Mouse (Mus musculus): ENCODE results near the gene Dnajb2. TPM values are rescaled to one million over a fixed set of nuclear protein-coding genes. Genes with fewer than 3 reads are reported as not detected.

The Dnajb2 gene
- polyA plus RNA-seq, 1 experiment = 20.1 TPM

DNA sequence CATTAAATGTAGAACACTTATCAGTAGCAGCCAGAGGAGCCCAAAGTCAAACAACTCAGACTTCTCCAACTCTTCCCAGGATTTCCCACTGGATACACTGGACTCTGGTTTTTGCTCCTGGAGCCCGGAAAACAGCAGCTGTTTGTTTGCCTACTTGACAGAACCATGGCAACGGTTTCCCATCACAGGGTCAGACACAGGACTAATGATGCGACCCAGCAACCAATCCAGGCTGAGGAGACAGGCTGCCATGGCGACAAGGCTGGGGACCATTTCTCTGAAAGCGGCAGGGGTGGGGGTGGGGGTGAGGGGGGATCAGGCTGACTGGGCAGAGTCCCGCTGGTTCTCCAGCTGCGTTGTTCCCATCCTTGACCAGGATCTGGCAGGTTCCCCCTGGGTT is 53.2 kb downstream of the Dnajb2 start:
- 19% methylated on average over 7 of the region's 7 CpGs for WGBS
- DNase-seq (ENCODE audit: low read depth, low spot score) = no peak

DNA sequence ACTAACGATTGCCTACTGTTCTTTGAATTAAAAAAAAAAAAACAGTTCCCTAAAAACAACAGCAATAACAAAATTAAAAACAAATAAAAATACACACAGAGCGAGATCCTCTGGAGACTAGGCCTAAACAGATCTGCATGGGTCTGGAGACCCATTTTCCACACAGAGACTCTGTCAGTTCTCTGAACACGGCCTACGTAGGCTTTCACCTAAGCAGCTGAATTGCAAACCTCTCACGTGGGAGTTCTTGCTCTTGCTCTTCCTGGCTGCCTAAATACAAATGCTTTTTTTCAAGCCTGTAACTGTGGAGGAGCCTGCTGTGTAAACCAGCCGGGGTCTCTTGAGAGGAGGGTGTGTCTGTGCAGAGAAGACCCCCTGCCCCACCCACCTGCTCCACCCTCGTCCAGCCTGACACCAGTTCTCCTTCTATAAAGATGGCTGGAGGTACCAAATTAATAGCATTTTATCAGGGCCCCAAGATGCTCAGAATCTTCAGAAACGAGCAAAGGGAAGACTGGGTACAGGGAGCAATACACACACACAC is 53.8 kb downstream of the Dnajb2 start:
- no peak for DNase-seq (ENCODE audit: low read depth, low spot score)
- whole genome bisulfite sequencing = 56% methylated on average over 8 of the region's 8 CpGs

DNA sequence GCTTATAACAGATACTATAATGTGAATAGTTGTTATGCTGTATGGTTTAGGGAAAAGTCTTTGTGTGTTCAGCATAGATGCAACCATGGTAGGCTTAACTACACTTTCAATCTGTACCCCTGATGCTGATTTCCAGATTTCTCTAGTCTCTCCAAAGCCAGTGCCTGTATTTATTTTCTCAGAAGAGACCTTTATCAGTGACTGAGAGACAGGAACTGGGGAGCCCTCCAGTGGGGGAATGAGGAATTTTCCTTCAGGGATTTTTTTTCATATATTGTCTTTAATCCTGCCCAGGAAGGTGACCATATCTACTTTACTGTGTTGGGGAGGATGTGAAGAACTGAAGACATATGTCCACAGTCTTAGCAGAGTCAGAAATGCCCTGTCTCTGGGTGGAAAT is 54.4 kb downstream of the Dnajb2 start:
- DNase-seq (ENCODE audit: low read depth, low spot score) = no peak

DNA sequence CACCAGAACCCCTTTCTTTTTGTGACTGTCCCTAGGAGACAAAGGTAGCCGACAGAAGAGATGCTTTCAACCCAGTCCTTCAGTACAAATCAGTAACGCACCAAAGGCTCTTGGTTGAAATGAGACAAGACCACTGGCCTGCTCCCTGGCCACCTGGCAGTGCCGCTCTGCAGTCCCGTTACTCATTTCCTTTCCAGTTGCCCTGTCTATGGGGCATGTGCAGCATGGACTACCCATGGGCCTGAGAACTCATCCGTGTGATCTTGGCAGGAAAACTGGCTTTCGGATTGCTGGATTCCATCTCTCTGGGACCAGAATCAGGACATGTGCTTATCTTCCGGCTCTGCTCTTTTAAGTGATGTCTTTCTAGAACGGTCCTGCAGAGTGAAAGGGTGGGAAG is 55.1 kb downstream of the Dnajb2 start:
- 85% methylated on average over 8 of the region's 8 CpGs for WGBS
- DNase-seq (ENCODE audit: low read depth, low spot score) = no peak

DNA sequence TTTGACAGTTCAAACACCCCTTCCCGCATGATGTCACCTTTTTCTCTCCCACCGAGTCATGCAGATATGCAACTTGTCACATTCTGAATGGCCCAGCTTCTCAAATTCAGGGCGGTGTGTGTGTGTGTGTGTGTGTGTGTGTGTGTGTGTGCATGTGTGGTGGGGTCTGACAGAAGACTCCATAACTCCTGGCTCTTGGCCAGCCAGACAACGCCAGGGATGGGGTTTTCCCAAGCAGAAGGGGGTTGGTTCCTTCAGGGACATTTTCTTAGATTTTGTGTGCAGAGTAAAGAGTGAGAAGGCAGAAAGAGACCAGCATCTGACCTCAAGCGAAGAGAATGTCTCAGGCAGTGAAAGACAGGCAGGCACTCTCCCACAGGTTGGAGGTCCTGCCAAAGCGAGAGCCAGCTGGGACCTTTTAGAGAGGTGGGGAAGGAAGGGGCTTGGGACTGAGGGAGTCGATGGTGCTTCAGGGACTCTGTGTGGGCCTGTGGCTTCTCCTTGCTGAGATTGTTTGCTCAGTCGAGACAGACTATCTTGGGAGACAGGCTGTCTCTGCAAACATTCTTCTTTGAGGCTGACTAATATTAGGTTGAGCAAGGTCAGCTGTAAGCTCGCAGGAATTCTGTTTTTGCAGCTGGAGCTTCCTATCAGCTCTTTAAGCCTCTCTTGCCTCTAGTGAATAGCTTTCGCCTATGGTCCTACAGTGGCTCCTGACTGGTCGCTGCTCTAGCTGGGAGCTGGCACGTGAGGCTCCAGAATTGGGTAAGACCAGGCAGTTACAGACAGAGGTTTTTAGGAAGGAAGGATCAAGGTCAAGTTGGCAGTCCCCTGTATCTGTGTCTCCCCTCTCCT is 56.5 kb downstream of the Dnajb2 start:
- no peak for DNase-seq (ENCODE audit: low read depth, low spot score)
- WGBS = 27% methylated on average over 12 of the region's 12 CpGs

DNA sequence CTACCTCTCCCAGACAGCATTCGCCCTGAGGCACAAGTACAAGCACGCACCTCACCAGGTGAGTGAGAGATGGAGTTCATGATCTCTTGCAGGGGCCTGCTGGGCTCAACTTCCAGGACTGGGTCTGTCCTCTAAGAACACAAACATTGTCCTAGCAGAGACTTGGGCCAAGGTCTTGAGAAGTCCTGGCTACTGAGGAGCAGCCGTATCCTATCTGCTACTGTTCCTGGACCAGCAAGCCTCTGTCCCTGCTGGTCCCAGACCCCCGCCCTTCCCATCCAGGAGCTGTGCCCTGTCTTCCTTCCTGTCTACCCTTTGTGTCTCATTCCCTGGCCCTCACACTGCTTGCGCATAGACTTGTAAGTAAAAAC is 57.1 kb downstream of the Dnajb2 start:
- no peak for DNase-seq (ENCODE audit: low read depth, low spot score)
- 80% methylated on average over 5 of the region's 5 CpGs for WGBS

DNA sequence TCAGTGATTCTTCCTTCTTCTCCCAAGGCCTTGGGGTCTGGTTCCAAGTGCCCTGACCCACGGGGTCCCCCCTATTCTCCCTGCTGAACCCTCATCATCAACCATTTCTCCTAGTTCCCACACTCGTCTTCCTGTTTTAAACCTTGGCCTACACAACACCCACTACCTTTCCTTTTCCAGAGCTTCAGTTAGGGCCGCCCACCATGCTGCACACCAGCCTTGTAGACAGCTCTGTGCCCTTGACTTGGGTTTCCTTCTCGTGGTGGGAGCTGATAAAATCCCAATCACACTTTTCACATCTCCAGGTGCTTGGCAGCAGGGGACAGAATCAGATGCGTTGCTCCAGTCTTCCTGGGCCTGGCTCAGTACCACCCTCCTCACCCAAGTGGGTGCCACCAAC is 58.1 kb downstream of the Dnajb2 start:
- DNase-seq (ENCODE audit: low read depth, low spot score) = no peak
- WGBS = 75% methylated on average over 5 of the region's 5 CpGs

Other genes starting within 250 kb of the Dnajb2 start
- 4.8 and 5.6 TPM in 2 replicates for gene Nhej1, start 111.2 kb upstream of the Dnajb2 start, polyA plus RNA-seq (2012; rRNA removed)
- 1.1 and 1.3 TPM in 2 replicates for gene Slc23a3, start 102.5 kb upstream of the Dnajb2 start, polyA plus RNA-seq (2012; rRNA removed)
- gene Cnppd1, start 93.7 kb upstream of the Dnajb2 start, polyA plus RNA-seq (2012; rRNA removed) = 45.8 and 53.7 TPM in 2 replicates
- 79.0 and 93.9 TPM in 2 replicates for gene Retreg2, start 93.6 kb upstream of the Dnajb2 start, polyA plus RNA-seq (2012; rRNA removed)
- gene Zfand2b, start 67.8 kb upstream of the Dnajb2 start, polyA plus RNA-seq (2012; rRNA removed) = 80.6 and 93.3 TPM in 2 replicates
- 24.0 and 27.5 TPM in 2 replicates for gene Abcb6, start 56.0 kb upstream of the Dnajb2 start, polyA plus RNA-seq (2012; rRNA removed)
- gene Ankzf1, start 44.3 kb upstream of the Dnajb2 start, polyA plus RNA-seq (2012; rRNA removed) = 19.2 and 27.4 TPM in 2 replicates
- gene Atg9a, start 44.2 kb upstream of the Dnajb2 start, polyA plus RNA-seq (2012; rRNA removed) = 72.2 and 107 TPM in 2 replicates
- gene Glb1l, start 25.6 kb upstream of the Dnajb2 start, polyA plus RNA-seq (2012; rRNA removed) = 2.1 and 4.4 TPM in 2 replicates
- gene Stk16, start 25.6 kb upstream of the Dnajb2 start, polyA plus RNA-seq (2012; rRNA removed) = 221 and 258 TPM in 2 replicates
- gene Tuba4a, start 16.5 kb upstream of the Dnajb2 start, polyA plus RNA-seq (2012; rRNA removed) = 121 and 164 TPM in 2 replicates
- not detected in 2 replicates for gene A630095N17Rik, start 4.3 kb upstream of the Dnajb2 start, polyA plus RNA-seq (2012; rRNA removed)
- 6.4 and 6.5 TPM in 2 replicates for gene Ptprn, start 28.1 kb downstream of the Dnajb2 start, polyA plus RNA-seq (2012; rRNA removed)
- 14.0 and 17.7 TPM in 2 replicates for gene Resp18, start 42.0 kb downstream of the Dnajb2 start, polyA plus RNA-seq (2012; rRNA removed)
- gene Dnpep, start 81.6 kb downstream of the Dnajb2 start, polyA plus RNA-seq (2012; rRNA removed) = 250 and 500 TPM in 2 replicates
- 353 and 360 TPM in 2 replicates for gene Des, start 123.9 kb downstream of the Dnajb2 start, polyA plus RNA-seq (2012; rRNA removed)
- 20.6 and 22.7 TPM in 2 replicates for gene Speg, start 138.9 kb downstream of the Dnajb2 start, polyA plus RNA-seq (2012; rRNA removed)
- gene Gmppa, start 199.5 kb downstream of the Dnajb2 start, polyA plus RNA-seq (2012; rRNA removed) = 177 and 182 TPM in 2 replicates
- gene Asic4, start 214.0 kb downstream of the Dnajb2 start, polyA plus RNA-seq (2012; rRNA removed) = 0.17 TPM in 1 of 2 replicates, not detected in the other
- 22.0 and 25.1 TPM in 2 replicates for gene Chpf, start 242.9 kb downstream of the Dnajb2 start, polyA plus RNA-seq (2012; rRNA removed)
- 1.9 and 2.0 TPM in 2 replicates for gene Tmem198, start 243.1 kb downstream of the Dnajb2 start, polyA plus RNA-seq (2012; rRNA removed)